Mouse (Mus musculus): Measurements from ENCODE around the gene Agap1. TPM values are rescaled to one million over a fixed set of nuclear protein-coding genes. Genes with fewer than 3 reads are reported as not detected.

Gene Agap1
- polyA plus RNA-seq, 1 experiment from 2014 or later = 17.9 TPM

DNA sequence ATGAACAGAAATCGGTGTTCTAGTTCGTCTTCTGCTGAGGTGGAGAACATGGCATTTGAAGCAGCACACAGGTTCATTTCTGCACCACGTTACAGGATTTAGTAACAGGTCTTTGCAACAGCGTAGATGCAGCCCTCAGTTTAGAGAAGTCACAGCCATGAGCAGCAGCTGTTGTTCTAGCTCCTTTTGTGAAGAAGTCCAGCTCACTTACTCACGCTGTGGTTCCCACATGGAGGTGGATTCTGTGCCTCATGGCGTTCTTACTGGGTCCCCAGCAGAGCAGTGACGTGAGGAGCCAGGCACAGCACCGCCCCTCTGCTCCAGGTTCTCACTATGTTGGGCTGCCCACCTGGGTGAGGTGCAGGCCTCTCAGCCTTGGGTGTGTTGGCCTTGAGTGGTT, 140.4 kb downstream of the Agap1 start:
- H3K27me3 ChIP-seq (replicated peaks; ENCODE audit: control insufficient read depth, insufficient read depth, low read length) = no peaks in the 10 kb centered on the region
- H3K4me1 ChIP-seq (replicated peaks; ENCODE audit: control insufficient read depth, insufficient read depth, low read length) = no peaks in the 10 kb centered on the region
- H3K4me2 ChIP-seq (ENCODE audit: low read length) = no peak overlapping the region
- H3K27ac ChIP-seq (ENCODE audit: low read depth) = no peak overlapping the region
- H3K9ac ChIP-seq (ENCODE audit: low read length) = no peak overlapping the region
- DNase-seq (ENCODE audit: low spot score) = no peak
- 84% methylated on average over 8 of the region's 8 CpGs for WGBS
- no peaks in the 10 kb centered on the region for H3K36me3 ChIP-seq (ENCODE audit: control insufficient read depth, insufficient read depth, low read length)
- no peak overlapping the region for H3K4me3 ChIP-seq (ENCODE audit: low read depth, low read length)
- H3K9me3 ChIP-seq (ENCODE audit: control insufficient read depth, low read length) = 0 out of 2 replicates have a peak, but pooled peaks cover 7% of the 10 kb centered on the region
- no peak for ATAC-seq (replicated peaks; ENCODE audit: low FRiP score, low TSS enrichment, low read depth)

DNA sequence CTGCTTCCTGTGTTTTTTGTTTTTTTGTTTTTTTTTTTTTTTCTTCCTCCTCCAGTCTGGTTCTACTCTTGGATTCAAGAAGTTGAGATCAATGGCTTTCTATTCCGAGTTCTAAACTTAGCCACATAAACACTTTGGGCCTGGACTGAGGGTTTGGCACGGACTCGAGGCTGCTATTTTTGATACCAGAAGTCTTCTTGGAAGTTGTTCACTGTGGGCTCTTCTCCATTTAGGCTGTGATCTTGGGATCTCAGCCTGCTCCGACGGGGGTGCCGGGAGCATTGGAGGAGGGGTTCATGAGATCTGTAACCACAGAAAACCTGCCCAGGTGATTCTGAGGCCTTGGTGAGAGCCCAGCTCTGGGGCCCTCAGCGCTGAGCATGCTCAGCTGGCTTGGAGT, 140.8 kb downstream of the Agap1 start:
- no peak for ATAC-seq (replicated peaks; ENCODE audit: low FRiP score, low TSS enrichment, low read depth)
- DNase-seq (ENCODE audit: low spot score) = no peak
- Histone ChIP-seq H3K9me3 (ENCODE audit: control insufficient read depth, low read length) (0 out of 2 replicates have a peak, but pooled peaks cover 7% of the 10 kb centered on the region), H3K36me3 (ENCODE audit: control insufficient read depth, insufficient read depth, low read length) (no peaks in the 10 kb centered on the region), H3K4me2 (ENCODE audit: low read length) (no peak overlapping the region), H3K9ac (ENCODE audit: low read length) (no peak overlapping the region), H3K4me3 (ENCODE audit: low read depth, low read length) (no peak overlapping the region), H3K4me1 (replicated peaks; ENCODE audit: control insufficient read depth, insufficient read depth, low read length) (no peaks in the 10 kb centered on the region), H3K27me3 (replicated peaks; ENCODE audit: control insufficient read depth, insufficient read depth, low read length) (no peaks in the 10 kb centered on the region), H3K27ac (ENCODE audit: low read depth) (no peak overlapping the region)
- WGBS = 86% methylated on average over 7 of the region's 7 CpGs

DNA sequence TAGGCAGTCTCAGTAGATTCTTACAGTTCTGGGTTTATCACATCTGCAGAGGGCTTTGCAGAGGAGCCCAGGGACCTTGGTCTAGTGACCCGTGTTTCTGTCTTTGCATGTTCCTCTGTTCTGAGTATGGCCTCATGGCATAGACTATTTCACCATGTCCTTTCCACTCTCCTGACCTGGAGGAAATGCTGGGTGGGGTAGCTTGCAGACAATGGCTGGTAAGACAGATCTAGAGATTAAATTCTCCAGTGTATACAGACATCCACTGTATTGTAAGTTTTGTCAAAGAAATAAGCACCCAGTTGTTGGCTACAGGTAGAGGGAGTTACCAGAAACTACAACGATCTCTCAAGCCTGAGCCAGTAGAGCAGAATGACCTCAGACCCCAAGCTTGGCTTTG, 141.6 kb downstream of the Agap1 start:
- Histone ChIP-seq H3K9me3 (ENCODE audit: control insufficient read depth, low read length) (0 out of 2 replicates have a peak, but pooled peaks cover 7% of the 10 kb centered on the region), H3K9ac (ENCODE audit: low read length) (no peak overlapping the region), H3K27ac (ENCODE audit: low read depth) (no peak overlapping the region), H3K36me3 (ENCODE audit: control insufficient read depth, insufficient read depth, low read length) (no peaks in the 10 kb centered on the region), H3K4me2 (ENCODE audit: low read length) (no peak overlapping the region), H3K4me1 (replicated peaks; ENCODE audit: control insufficient read depth, insufficient read depth, low read length) (no peaks in the 10 kb centered on the region), H3K4me3 (ENCODE audit: low read depth, low read length) (no peak overlapping the region), H3K27me3 (replicated peaks; ENCODE audit: control insufficient read depth, insufficient read depth, low read length) (no peaks in the 10 kb centered on the region)
- no peak for ATAC-seq (replicated peaks; ENCODE audit: low FRiP score, low TSS enrichment, low read depth)
- WGBS = 96% methylated on average over 2 of the region's 2 CpGs
- no peak for DNase-seq (ENCODE audit: low spot score)

DNA sequence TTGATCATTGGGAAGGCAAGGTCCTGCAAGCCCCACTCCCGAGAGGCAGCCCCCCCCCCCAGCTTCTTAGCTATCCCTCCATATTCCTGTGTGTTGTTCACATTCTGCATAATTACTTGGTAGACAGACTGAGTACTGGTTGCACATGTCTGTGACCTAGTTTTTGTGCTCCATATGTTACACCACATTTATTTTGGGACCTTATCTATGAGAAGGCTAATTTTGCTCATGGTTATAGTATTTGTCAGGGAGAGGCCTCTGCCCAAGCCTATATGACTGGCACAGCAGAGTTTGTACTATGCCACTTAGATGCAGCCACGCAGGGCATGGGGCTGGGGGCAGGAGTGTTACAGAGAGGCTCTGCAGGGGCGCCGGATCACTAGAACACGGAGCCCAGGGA, 144.3 kb downstream of the Agap1 start:
- ATAC-seq (replicated peaks; ENCODE audit: low FRiP score, low TSS enrichment, low read depth) = no peak
- 80% methylated on average over 5 of the region's 5 CpGs for WGBS
- no peaks in the 10 kb centered on the region for H3K36me3 ChIP-seq (ENCODE audit: control insufficient read depth, insufficient read depth, low read length)

DNA sequence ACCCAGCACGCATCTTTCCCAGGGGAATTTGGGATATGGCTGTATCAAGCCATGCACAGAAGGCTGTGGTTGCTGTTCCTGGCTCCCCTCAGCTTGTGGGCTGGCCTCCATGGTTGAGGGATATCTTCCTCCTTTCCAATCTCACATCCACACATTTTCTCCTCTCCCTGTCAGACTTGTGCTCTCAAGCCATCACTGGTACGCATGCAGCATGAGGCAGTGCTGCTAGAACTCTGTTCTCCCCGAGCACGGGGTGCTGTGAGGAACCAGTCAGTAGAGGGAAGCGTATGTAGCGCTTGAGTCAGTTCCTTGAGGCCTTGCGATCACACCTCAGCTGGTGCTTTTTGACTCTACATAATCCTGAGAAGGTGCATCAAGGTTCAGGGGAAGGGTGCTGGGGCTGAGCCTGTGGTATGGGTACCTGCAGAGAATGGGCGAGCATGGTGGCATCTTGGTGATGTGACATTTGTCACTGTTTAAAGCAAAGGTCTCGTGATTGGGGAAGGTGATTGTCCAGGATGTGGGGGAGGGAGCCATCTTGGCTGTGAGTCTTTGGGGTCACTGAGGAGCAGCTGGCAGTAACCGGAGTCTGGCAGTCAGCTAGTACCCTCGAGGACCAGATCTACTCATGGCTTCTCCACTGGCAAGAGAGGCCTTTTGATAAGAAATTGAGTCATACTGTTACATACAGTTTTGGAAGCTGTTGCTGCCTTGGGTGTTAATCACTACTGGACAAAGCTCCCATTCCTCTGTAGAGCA, 145.6 kb downstream of the Agap1 start:
- DNase-seq (ENCODE audit: low spot score) = no peak
- H3K9ac ChIP-seq (ENCODE audit: low read length) = no peak overlapping the region
- 78% methylated on average over 11 of the region's 11 CpGs for WGBS
- no peaks in the 10 kb centered on the region for H3K4me1 ChIP-seq (replicated peaks; ENCODE audit: control insufficient read depth, insufficient read depth, low read length)
- H3K4me3 ChIP-seq (ENCODE audit: low read depth, low read length) = no peak overlapping the region
- ATAC-seq (replicated peaks; ENCODE audit: low FRiP score, low TSS enrichment, low read depth) = no peak
- H3K27ac ChIP-seq (ENCODE audit: low read depth) = no peak overlapping the region
- no peaks in the 10 kb centered on the region for H3K36me3 ChIP-seq (ENCODE audit: control insufficient read depth, insufficient read depth, low read length)
- H3K9me3 ChIP-seq (ENCODE audit: control insufficient read depth, low read length) = no peaks in the 10 kb centered on the region
- no peaks in the 10 kb centered on the region for H3K27me3 ChIP-seq (replicated peaks; ENCODE audit: control insufficient read depth, insufficient read depth, low read length)
- H3K4me2 ChIP-seq (ENCODE audit: low read length) = no peak overlapping the region

More for the DNA sequence above, 144.3 kb downstream of the Agap1 start:
- H3K27ac ChIP-seq (ENCODE audit: low read depth) = no peak overlapping the region
- no peaks in the 10 kb centered on the region for H3K4me1 ChIP-seq (replicated peaks; ENCODE audit: control insufficient read depth, insufficient read depth, low read length)
- H3K4me3 ChIP-seq (ENCODE audit: low read depth, low read length) = no peak overlapping the region
- no peaks in the 10 kb centered on the region for H3K9me3 ChIP-seq (ENCODE audit: control insufficient read depth, low read length)
- no peak for DNase-seq (ENCODE audit: low spot score)
- no peak overlapping the region for H3K9ac ChIP-seq (ENCODE audit: low read length)
- H3K4me2 ChIP-seq (ENCODE audit: low read length) = no peak overlapping the region
- H3K27me3 ChIP-seq (replicated peaks; ENCODE audit: control insufficient read depth, insufficient read depth, low read length) = no peaks in the 10 kb centered on the region

DNA sequence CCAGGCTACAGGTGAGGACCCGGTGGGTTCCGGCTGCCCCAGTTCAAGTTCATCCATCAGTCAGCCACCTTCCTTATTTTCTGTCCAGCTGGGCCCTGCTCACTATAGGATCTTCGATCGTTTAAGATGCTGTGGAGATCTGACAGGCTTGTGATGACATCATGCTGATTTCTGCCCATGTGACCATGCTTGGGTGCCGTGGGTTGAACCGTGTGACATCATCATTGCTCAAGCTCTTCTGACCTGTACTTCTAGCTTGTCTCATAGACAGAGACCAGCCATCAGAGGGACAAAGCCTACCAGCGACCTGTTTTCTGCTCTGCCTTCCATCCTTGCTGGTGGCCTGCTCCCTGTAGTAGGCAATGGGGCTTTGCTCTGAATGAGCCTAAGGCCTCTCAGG, 146.7 kb downstream of the Agap1 start:
- Histone ChIP-seq H3K36me3 (ENCODE audit: control insufficient read depth, insufficient read depth, low read length) (no peaks in the 10 kb centered on the region), H3K9me3 (ENCODE audit: control insufficient read depth, low read length) (no peaks in the 10 kb centered on the region), H3K27ac (ENCODE audit: low read depth) (no peak overlapping the region), H3K27me3 (replicated peaks; ENCODE audit: control insufficient read depth, insufficient read depth, low read length) (no peaks in the 10 kb centered on the region), H3K9ac (ENCODE audit: low read length) (no peak overlapping the region), H3K4me3 (ENCODE audit: low read depth, low read length) (no peak overlapping the region), H3K4me1 (replicated peaks; ENCODE audit: control insufficient read depth, insufficient read depth, low read length) (no peaks in the 10 kb centered on the region), H3K4me2 (ENCODE audit: low read length) (no peak overlapping the region)
- DNase-seq (ENCODE audit: low spot score) (no peak), ATAC-seq (replicated peaks; ENCODE audit: low FRiP score, low TSS enrichment, low read depth) (no peak)
- 81% methylated on average over 7 of the region's 7 CpGs for WGBS

DNA sequence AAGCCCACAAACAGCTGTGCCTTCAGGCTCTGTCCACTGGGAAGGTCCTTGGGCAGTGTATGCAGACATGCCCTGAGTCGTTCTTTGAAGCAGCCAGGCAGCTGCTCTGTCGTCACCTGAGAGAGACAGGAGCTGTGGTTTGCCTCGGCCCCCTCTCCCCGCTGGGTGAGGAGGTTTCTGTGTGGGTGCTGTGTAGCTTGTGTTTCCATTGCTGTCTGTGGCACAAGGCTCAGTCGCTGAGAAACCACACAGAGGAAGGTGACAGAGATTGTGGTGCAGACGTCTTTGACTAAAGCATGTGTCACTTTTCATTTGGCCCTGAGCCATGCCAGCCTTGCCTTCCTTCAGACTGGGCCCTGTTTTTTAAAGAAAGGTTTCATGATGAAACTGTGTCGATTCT, 148.3 kb downstream of the Agap1 start:
- ATAC-seq (replicated peaks; ENCODE audit: low FRiP score, low TSS enrichment, low read depth) (no peak), DNase-seq (ENCODE audit: low spot score) (no peak)
- Histone ChIP-seq H3K27me3 (replicated peaks; ENCODE audit: control insufficient read depth, insufficient read depth, low read length) (no peaks in the 10 kb centered on the region), H3K36me3 (ENCODE audit: control insufficient read depth, insufficient read depth, low read length) (no peaks in the 10 kb centered on the region), H3K9me3 (ENCODE audit: control insufficient read depth, low read length) (no peaks in the 10 kb centered on the region), H3K4me3 (ENCODE audit: low read depth, low read length) (no peak overlapping the region), H3K9ac (ENCODE audit: low read length) (no peak overlapping the region), H3K4me1 (replicated peaks; ENCODE audit: control insufficient read depth, insufficient read depth, low read length) (no peaks in the 10 kb centered on the region), H3K27ac (ENCODE audit: low read depth) (no peak overlapping the region), H3K4me2 (ENCODE audit: low read length) (no peak overlapping the region)
- WGBS = 67% methylated on average over 7 of the region's 7 CpGs

DNA sequence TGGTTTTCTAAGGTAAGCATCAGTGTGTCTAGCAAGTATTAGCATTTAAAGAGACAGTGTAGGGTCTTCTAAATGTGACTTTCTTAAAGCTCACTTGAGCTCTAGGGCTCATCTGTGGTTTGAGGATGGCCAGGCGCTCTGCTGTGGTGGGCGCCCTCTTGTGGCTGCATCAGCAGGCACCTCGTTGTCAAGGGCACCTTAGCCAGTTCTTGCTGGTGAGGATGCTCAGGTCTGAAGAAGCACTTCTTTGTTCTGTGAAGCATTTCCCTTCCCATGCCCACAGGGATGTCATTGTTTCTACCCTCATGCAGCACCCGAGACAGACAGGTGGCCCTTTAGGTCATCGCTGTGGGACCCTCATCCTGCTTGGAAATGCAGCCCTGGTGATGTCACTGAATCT, 152.0 kb downstream of the Agap1 start:
- ATAC-seq (replicated peaks; ENCODE audit: low FRiP score, low TSS enrichment, low read depth) (no peak), DNase-seq (ENCODE audit: low spot score) (peak; percentile 77)
- no peaks in the 10 kb centered on the region for H3K27me3 ChIP-seq (replicated peaks; ENCODE audit: control insufficient read depth, insufficient read depth, low read length)
- no peak overlapping the region for H3K4me3 ChIP-seq (ENCODE audit: low read depth, low read length)
- H3K9me3 ChIP-seq (ENCODE audit: control insufficient read depth, low read length) = no peaks in the 10 kb centered on the region
- no peaks in the 10 kb centered on the region for H3K4me1 ChIP-seq (replicated peaks; ENCODE audit: control insufficient read depth, insufficient read depth, low read length)
- H3K4me2 ChIP-seq (ENCODE audit: low read length) = no peak overlapping the region
- peaks cover 14% of the 10 kb centered on the region for H3K36me3 ChIP-seq (ENCODE audit: control insufficient read depth, insufficient read depth, low read length)
- H3K27ac ChIP-seq (ENCODE audit: low read depth) = no peak overlapping the region
- 41% methylated on average over 5 of the region's 5 CpGs for WGBS
- H3K9ac ChIP-seq (ENCODE audit: low read length) = no peak overlapping the region

DNA sequence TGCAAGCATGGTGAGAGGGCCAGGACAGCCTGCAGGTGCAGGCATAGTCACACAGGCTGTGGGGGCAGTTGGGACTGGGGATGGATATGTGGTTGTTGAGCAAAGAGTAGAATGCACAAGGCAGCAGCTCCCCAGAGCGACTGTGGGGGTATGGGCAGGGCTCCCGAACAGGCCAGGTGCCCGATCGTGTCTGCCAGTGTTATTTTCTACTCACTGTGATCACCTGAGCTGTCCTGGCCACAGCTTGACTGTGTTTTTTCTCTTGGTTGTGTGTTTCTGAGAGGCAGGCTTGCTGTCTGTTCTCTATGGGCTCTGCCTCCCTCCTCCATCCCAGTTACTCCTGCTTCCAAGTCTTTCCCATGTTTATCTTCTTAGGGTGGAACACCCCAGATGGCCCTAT, 154.2 kb downstream of the Agap1 start:
- WGBS = 81% methylated on average over 4 of the region's 4 CpGs
- H3K27ac ChIP-seq (ENCODE audit: low read depth) = no peak overlapping the region
- DNase-seq (ENCODE audit: low spot score) (no peak), ATAC-seq (replicated peaks; ENCODE audit: low FRiP score, low TSS enrichment, low read depth) (no peak)
- H3K9ac ChIP-seq (ENCODE audit: low read length) = no peak overlapping the region
- H3K9me3 ChIP-seq (ENCODE audit: control insufficient read depth, low read length) = no peaks in the 10 kb centered on the region
- no peak overlapping the region for H3K4me3 ChIP-seq (ENCODE audit: low read depth, low read length)
- no peak overlapping the region for H3K4me2 ChIP-seq (ENCODE audit: low read length)
- H3K36me3 ChIP-seq (ENCODE audit: control insufficient read depth, insufficient read depth, low read length) = peaks cover 22% of the 10 kb centered on the region
- no peaks in the 10 kb centered on the region for H3K4me1 ChIP-seq (replicated peaks; ENCODE audit: control insufficient read depth, insufficient read depth, low read length)
- H3K27me3 ChIP-seq (replicated peaks; ENCODE audit: control insufficient read depth, insufficient read depth, low read length) = no peaks in the 10 kb centered on the region

Measured in intestine, embryonic 14.5 days (tissue).